Mouse (Mus musculus) erythroblast, embryonic 14.5 days (primary cell): ENCODE measurements around the gene Pskh1.

Experiments used
- GATA1 ChIP-seq: IDR thresholded peaks from 2 replicates; pipeline ENCODE4 v1.6.1; 2012; ENCODE audit warnings: low read length, inconsistent platforms, mixed read lengths
- TAL1 ChIP-seq: IDR thresholded peaks from 3 replicates; pipeline ENCODE4 v1.6.1; 2012; ENCODE audit warnings: low read length, inconsistent platforms, mixed read lengths

GRCm38 (mm10) chr8:105856168-105856835 is 43.9 kb upstream of the Pskh1 start:
- TF ChIP-seq GATA1 (no peak), TAL1 (no peak)
